9 mouse cellular contexts compared by ENCODE assay signal in genomic region chr6:17750041-17750660, GRCm38 (mm10). TPM values are rescaled to one million over a fixed set of nuclear protein-coding genes. Genes with fewer than 3 reads are reported as not detected.
DNase-seq lines count a peak whose midpoint lies in the region; ATAC-seq and TF ChIP-seq lines count a peak whose summit lies in the region.
"Had no signal": no experiment of that assay in that cellular context is flagged by ENCODE, and none has a peak within 500 bp of the region (broad histone marks: within the 10 kb centered on the region; RNA-seq: fewer than 3 reads in every experiment).

No protein-coding gene starts in this region.

- peaks cover 14 to 59% of the 10 kb centered on the region in 2 experiments for H3K4me1 ChIP-seq in CH12.LX (ENCODE audit: control insufficient read depth in 1 of 2, insufficient read depth in 2 of 2)
- peaks cover 30% of the 10 kb centered on the region for H3K4me1 ChIP-seq in forebrain, embryonic 10.5 days
- peaks cover 18% of the 10 kb centered on the region for H3K4me1 ChIP-seq in liver, embryonic 11.5 days (replicated peaks; ENCODE audit: control insufficient read depth, insufficient read depth, low read length)

- 78% methylated on average over 9 of the region's 9 CpGs for WGBS in forebrain, embryonic 10.5 days
- 77% methylated on average over 9 of the region's 9 CpGs for WGBS in liver, embryonic 11.5 days

- no peak for TF ChIP-seq POLR2A in CH12.LX (IDR thresholded peaks at IDR 0.05; ENCODE audit: low read depth, low read length)

- no peak for ATAC-seq in liver, embryonic 11.5 days (replicated peaks; ENCODE audit: low FRiP score)

- peak overlapping the region; percentile 53 to 62 (median 55) for H3K4me3 ChIP-seq in CH12.LX (replicated peaks in 1 of 3; ENCODE audit: low read depth in 2 of 3, low read length in 2 of 3, poor library complexity in 1 of 3)
- H3K4me3 ChIP-seq in forebrain, embryonic 10.5 days = peak overlapping the region; percentile 54
- no peak overlapping the region; the same call in 1 of the 2 replicates for H3K4me3 ChIP-seq in liver, embryonic 11.5 days (ENCODE audit: low read depth, low read length)

- H3K27me3 ChIP-seq in CH12.LX (replicated peaks) = no peaks in the 10 kb centered on the region
- no peaks in the 10 kb centered on the region for H3K27me3 ChIP-seq in forebrain, embryonic 10.5 days (ENCODE audit: poor library complexity, severe bottlenecking)
- H3K27me3 ChIP-seq in liver, embryonic 11.5 days (replicated peaks; ENCODE audit: control insufficient read depth, insufficient read depth, low read length) = no peaks in the 10 kb centered on the region

- in situ Hi-C loops in CH12.LX (cut with MboI; ENCODE audit: low pct_ligation_motif_present, low pct_unique_long_range_greater_than_20kb, low sequenced_read_pairs) = no loop called here

- no peaks in the 10 kb centered on the region for H3K9me3 ChIP-seq in CH12.LX (replicated peaks; ENCODE audit: low read length)
- H3K9me3 ChIP-seq in forebrain, embryonic 10.5 days = no peaks in the 10 kb centered on the region
- H3K9me3 ChIP-seq in liver, embryonic 11.5 days (ENCODE audit: control insufficient read depth, low read length) = no peaks in the 10 kb centered on the region

- TF ChIP-seq RAD21 in CH12.LX (IDR thresholded peaks at IDR 0.05; ENCODE audit: low read depth, low read length) = no peak

- H3K36me3 ChIP-seq in CH12.LX (replicated peaks in 1 of 2; ENCODE audit: control insufficient read depth in 1 of 2, insufficient read depth in 1 of 2, low read length in 1 of 2) = peaks cover 2 to 13% of the 10 kb centered on the region in 2 experiments
- no peaks in the 10 kb centered on the region for H3K36me3 ChIP-seq in forebrain, embryonic 10.5 days (replicated peaks)
- no peaks in the 10 kb centered on the region for H3K36me3 ChIP-seq in liver, embryonic 11.5 days (ENCODE audit: control insufficient read depth, insufficient read depth, low read length)

- H3K4me2 ChIP-seq in CH12.LX (ENCODE audit: insufficient read depth, low read depth, poor library complexity, severe bottlenecking) = peak overlapping the region; percentile 69
- H3K4me2 ChIP-seq in liver, embryonic 11.5 days = peak overlapping the region; percentile 89

- TF ChIP-seq EP300 in CH12.LX (IDR thresholded peaks at IDR 0.05; ENCODE audit: low read length) = no peak

- H3K79me2 ChIP-seq in CH12.LX (replicated peaks; ENCODE audit: control insufficient read depth, extremely low read depth, insufficient read depth, poor library complexity, severe bottlenecking) = peaks cover 27% of the 10 kb centered on the region

- dilution Hi-C loops in CH12.LX (cut with MboI; ENCODE audit: extremely low pct_ligation_motif_present, extremely low pct_unique_long_range_greater_than_20kb, low sequenced_read_pairs) = no loop called here

- TF ChIP-seq CTCF in CH12.LX (conservative IDR thresholded peaks at IDR 0.05 in 1 of 2, IDR thresholded peaks at IDR 0.05 in 1 of 2; ENCODE audit: low read depth in 2 of 2, low read length in 2 of 2) = no peak

- peak overlapping the region; percentile 94 for H3K27ac ChIP-seq in CH12.LX (ENCODE audit: insufficient read depth, low read depth)
- H3K27ac ChIP-seq in forebrain, embryonic 10.5 days = peak overlapping the region; percentile 87; the same call in 1 of the 2 replicates
- no peak overlapping the region for H3K27ac ChIP-seq in liver, embryonic 11.5 days (ENCODE audit: low read depth, low read length)
- H3K27ac ChIP-seq: kidney, postnatal 0 days had no signal

- peak; percentile 48 for DNase-seq in cerebellum, adult 9-10 months
- no peak for DNase-seq in cerebellum, adult 11 months
- no peak for DNase-seq in CH12.LX (ENCODE audit: extremely low read depth)
- no peak for DNase-seq in forebrain, embryonic 10.5 days (ENCODE audit: extremely low spot score, low spot score)
- no peak for DNase-seq in liver, embryonic 11.5 days (ENCODE audit: low spot score)
- no peak for DNase-seq in right cerebral cortex, adult 18-20 months
- no peak for DNase-seq in adrenal gland, adult (ENCODE audit: inconsistent age in 2 of 2, low spot score in 1 of 2)
- DNase-seq in gastrocnemius, postnatal 10 days = no peak

- H3K9ac ChIP-seq in CH12.LX (ENCODE audit: insufficient read depth, low read depth) = peak overlapping the region; percentile 44
- H3K9ac ChIP-seq in liver, embryonic 11.5 days (ENCODE audit: low read depth, low read length) = no peak overlapping the region

TF ChIP-seq in CH12.LX, 34 proteins besides CTCF, POLR2A, EP300 and RAD21:
- TF ChIP-seq CHD2 (IDR thresholded peaks at IDR 0.05; ENCODE audit: low read length) (peak; percentile 62; the same call in 1 of the 2 replicates), RCOR1 (conservative IDR thresholded peaks at IDR 0.05; ENCODE audit: low read depth, low read length) (no peak), MAFK (IDR thresholded peaks at IDR 0.05; ENCODE audit: insufficient replicate concordance, low read length) (no peak), MXI1 (IDR thresholded peaks at IDR 0.05; ENCODE audit: low read depth, low read length) (no peak), TCF12 (IDR thresholded peaks at IDR 0.05; ENCODE audit: low read depth, low read length) (no peak), BHLHE40 (IDR thresholded peaks at IDR 0.05; ENCODE audit: low read depth, low read length) (no peak), NRF1 (IDR thresholded peaks at IDR 0.05; ENCODE audit: low read depth, low read length) (no peak), HCFC1 (IDR thresholded peaks at IDR 0.05; ENCODE audit: low read depth, low read length) (no peak), POLR2AphosphoS2 (IDR thresholded peaks at IDR 0.05; ENCODE audit: low read depth, low read length) (no peak), SIN3A (IDR thresholded peaks at IDR 0.05; ENCODE audit: low read length) (no peak), TBP (conservative IDR thresholded peaks at IDR 0.05; ENCODE audit: low read depth, low read length) (0 out of 2 replicates have a peak, but pooled peaks have one; percentile 5), IRF4 (IDR thresholded peaks at IDR 0.05; ENCODE audit: low read depth, low read length) (no peak; the same call in 1 of the 2 replicates), CHD1 (IDR thresholded peaks at IDR 0.05; ENCODE audit: low read depth, low read length) (no peak), GABPA (IDR thresholded peaks at IDR 0.05; ENCODE audit: insufficient replicate concordance, low read depth, low read length) (no peak), UBTF (IDR thresholded peaks at IDR 0.05; ENCODE audit: low read depth, low read length) (0 out of 2 replicates have a peak, but pooled peaks have one; percentile 28)
TF ChIP-seq in CH12.LX: peak in this region for 3.

RNA-seq across cellular contexts. Expression of gene St7, which starts 57.4 kb away (rescaled TPM):
- total RNA-seq in CH12.LX (2012; rRNA removed) = 26.4 and 33.9 TPM in 2 replicates
- total RNA-seq in CH12.LX (2014; rRNA removed) = 57.2 and 64.1 TPM in 2 replicates
- 34.4 and 35.3 TPM in 2 replicates for polyA plus RNA-seq in CH12.LX (2012; ENCODE audit: insufficient read length, low read depth)
- 19.1 and 22.9 TPM in 2 replicates for polyA plus RNA-seq in forebrain, embryonic 10.5 days (2016; fragmentation: Nextera tagmentation; extraction: Ambion mirVana)
- polyA plus RNA-seq in liver, embryonic 11.5 days (2014; fragmentation: Nextera tagmentation; extraction: Ambion mirVana) = 16.9 and 18.6 TPM in 2 replicates
- total RNA-seq in gastrocnemius, postnatal 10 days (2021) = 10 to 100 TPM; 15.2 to 15.4 TPM
